Mouse (Mus musculus): Measurements from ENCODE around the gene Lmo3. TPM values are rescaled to one million over a fixed set of nuclear protein-coding genes. Genes with fewer than 3 reads are reported as not detected.

Gene Lmo3
- 100 to 1,000 TPM; 133 to 137 TPM for total RNA-seq (2021)
- long read RNA-seq, experiment 1, transcript Lmo3-206 (4 exons, 1,331 nt): major isoform, 57 of 84 reads
- long read RNA-seq, experiment 1, transcript Lmo3-202 (5 exons, 1,048 nt): minor isoform, 6 of 84 reads
- long read RNA-seq, experiment 1, partial matches to known transcripts: 2 of 84 reads
- long read RNA-seq, experiment 1, other reads (novel, unspliced or antisense): 15 of 84 reads
- long read RNA-seq, experiment 2, transcript Lmo3-202 (5 exons, 1,048 nt): minor isoform, 9 of 118 reads
- long read RNA-seq, experiment 2, transcript Lmo3-207 (4 exons, 2,425 nt): minor isoform, 12 of 118 reads
- long read RNA-seq, experiment 2, transcript Lmo3-206 (4 exons, 1,331 nt): major isoform, 77 of 118 reads
- long read RNA-seq, experiment 2, partial matches to known transcripts: 0 of 118 reads
- long read RNA-seq, experiment 2, other reads (novel, unspliced or antisense): 19 of 118 reads

DNA sequence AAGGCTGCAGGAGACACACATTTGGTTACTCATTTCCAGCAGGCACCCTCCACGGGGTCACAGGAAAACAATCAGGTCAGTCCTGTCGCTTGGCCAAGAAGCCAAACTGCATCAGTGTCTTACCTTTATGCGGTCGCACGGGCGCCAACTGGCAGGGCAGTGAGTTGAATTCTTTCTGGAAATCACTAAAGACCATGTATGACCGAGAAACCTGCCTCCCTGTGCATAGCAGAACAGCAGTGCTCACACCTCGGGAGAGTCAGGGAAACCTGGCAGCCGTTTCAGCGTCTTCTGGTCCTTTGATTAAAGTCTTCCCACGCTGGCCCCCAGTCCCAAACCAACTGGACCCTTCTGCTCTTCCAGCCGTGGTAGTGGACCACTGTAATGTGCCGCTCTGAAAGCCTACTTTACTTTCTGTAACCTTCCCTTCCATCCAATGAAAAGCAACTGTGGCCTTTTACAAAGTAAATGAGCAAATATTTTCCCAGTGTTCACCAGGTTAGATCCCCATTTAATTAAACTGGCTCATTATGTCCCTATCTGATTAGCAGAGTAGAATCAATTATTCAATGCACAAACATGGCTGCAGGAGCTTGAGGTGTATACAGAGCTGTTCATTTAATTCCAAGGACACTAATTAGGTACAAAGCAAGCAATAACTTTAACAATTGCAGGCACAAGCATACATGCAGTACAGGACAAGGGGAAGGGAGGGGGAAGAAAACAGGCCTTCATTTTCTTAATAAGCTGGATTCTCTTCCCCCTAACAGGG lies at the start of gene Lmo3:
Gene Lmo3, minus strand, starts transcription at position 235 of the 772 bp plus-strand sequence.
- DNase-seq (ENCODE audit: low spot score in 2 of 2): no peak

DNA sequence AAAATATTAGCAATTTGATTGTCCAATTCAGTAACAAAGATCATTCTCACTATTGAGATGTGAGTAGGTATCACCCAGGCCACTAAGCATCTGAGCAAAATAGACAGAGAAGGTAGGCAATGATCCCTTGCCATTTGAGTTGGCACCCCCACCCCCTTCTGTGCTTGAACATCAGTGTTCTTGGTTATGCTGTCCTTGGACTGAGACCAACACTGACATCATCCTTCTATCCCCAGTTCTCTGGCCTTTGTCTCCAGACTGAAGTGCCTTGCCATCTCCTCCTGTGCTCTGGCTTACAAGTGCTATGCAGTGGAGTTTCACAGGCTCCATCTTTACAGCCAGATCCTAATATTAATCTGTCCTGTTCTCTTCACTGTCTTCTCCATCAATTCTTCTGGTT lies 39.0 kb upstream of the Lmo3 start:
- no peak for DNase-seq (ENCODE audit: low spot score in 2 of 2)

- DNase-seq (ENCODE audit: low spot score in 2 of 2): no peak
Observed at GRCm38 (mm10) chr6:138618396-138618795, 36.6 kb upstream of the Lmo3 start.

DNA sequence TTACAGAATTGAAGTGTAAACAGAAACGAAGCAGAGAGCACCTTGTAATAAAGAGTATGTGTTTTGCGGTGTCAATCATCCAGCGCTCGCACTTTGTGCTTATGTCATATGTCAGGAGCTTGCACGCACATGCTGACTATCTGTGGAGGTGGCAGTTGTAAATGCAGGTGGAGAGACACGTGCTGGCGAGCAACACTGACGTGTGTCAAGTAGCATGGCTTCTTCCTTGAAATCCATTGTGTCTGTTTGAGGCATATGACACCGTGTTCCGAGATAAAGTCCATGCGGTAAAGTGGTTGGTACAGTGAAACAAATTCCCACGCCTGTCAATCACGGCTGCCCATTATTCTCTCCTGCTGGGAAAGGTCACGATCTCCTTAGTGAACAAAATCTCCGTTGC lies 15.2 kb upstream of the Lmo3 start:
- no peak for DNase-seq (ENCODE audit: low spot score in 2 of 2)

DNA sequence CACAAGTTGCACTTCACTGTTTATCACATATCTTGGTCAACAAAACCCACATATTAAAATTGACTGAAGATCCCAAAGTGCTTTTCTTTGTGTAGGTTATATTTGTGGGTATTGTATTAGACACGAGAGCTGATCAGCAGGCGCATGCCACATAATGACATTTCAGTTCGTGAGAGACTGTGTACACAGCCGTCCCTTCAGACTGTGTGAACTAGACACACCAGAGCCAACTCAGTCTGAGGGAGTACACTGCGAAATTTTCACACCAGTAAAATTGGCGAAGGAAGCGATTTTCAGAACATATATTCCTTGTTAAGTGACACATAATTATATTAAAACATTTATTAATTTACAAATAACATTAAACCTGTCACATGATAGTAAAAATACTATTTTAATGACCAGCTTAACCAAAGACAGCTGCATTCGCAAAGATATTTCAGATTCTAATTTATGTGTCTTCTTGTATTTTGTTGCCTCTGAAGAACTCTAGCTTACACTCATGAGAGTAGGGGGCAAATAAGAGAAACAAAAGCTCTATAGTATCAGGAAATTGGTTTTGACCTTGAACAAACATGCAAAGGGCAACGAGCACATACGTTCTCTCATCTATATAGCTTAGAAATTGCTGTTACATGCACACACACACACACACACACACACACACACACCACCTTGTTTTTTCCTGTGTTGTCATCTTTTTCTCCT lies 14.4 kb upstream of the Lmo3 start:
- DNase-seq (ENCODE audit: low spot score in 2 of 2): no peak

- no peak for DNase-seq (ENCODE audit: low spot score in 2 of 2)
Observed at GRCm38 (mm10) chr6:138583314-138583713, 1.5 kb upstream of the Lmo3 start.

DNA sequence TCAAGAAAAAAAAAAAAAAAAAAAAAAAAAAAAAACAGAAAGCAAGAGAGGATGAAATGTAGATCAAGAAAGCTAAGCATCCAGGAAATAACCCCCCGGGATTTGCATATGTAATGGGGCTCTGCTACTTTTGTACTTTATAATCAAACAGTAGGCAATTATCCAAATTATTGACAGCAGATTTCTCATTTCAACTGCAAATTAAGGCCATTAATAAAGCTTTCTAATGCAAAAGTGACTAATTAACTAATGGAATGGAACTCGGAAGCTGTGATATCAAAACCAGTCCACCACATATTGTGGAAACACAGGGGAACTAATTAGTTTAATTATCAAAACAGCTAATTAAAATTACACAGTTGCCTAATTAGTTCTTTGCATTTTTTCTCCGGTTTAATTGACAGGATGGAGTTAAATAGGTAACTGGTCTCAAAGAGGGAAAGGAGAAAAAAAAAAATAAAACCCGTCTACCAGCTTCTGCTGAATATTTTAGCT lies 785 bp upstream of the Lmo3 start:
- no peak for DNase-seq (ENCODE audit: low spot score in 2 of 2)

- no peak for DNase-seq (ENCODE audit: low spot score in 2 of 2)
Observed at GRCm38 (mm10) chr6:138580491-138581076, 1.2 kb downstream of the Lmo3 start.

GRCm38 (mm10) chr6:138563416-138563815 lies 18.4 kb downstream of the Lmo3 start:
- peak in 1 of 2 experiments; percentile 60 for DNase-seq (ENCODE audit: low spot score in 2 of 2)

GRCm38 (mm10) chr6:138552144-138552543 lies 29.6 kb downstream of the Lmo3 start:
- DNase-seq (ENCODE audit: low spot score in 2 of 2): no peak

GRCm38 (mm10) chr6:138534879-138535278 lies 46.9 kb downstream of the Lmo3 start:
- DNase-seq (ENCODE audit: low spot score in 2 of 2): no peak

DNA sequence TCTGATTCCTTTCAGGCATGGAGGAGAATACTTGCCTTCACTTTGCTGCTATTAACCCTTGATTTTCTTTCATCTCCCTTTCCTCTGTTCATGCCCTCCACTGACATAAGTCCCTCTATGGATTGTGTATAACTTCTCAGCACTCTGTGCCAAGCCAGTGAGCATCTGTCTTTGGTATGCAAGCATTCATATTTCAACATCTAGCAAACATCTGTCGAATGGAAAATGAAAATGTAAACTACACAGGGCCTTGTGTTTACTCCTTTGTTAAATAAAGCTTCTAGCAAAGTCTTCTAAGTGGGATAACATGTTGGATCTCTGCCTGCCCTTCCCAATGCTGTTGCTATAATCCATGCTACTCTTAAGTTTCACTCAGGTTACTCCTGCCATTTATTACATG lies 75.1 kb downstream of the Lmo3 start:
- DNase-seq (ENCODE audit: low spot score in 2 of 2): no peak

DNA sequence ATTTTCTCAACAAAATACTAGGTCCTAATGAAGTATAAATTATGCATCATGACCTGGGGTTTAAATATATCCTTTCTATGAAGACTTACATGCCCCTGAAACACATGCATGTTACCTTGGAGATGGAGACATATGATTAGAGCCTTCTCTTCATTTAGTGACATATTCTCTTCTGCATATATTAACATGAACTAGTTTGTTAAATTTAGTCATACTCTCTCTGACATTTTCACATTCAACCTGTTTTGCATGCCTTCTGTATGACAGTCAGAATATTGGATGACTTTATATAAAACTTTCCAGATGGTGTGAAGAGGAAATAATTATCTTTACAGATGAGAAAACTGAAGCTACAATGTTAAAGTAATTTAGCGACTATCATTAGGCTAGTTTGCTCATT lies 77.8 kb downstream of the Lmo3 start:
- peak in 1 of 2 experiments; percentile 10 for DNase-seq (ENCODE audit: low spot score in 2 of 2)

DNA sequence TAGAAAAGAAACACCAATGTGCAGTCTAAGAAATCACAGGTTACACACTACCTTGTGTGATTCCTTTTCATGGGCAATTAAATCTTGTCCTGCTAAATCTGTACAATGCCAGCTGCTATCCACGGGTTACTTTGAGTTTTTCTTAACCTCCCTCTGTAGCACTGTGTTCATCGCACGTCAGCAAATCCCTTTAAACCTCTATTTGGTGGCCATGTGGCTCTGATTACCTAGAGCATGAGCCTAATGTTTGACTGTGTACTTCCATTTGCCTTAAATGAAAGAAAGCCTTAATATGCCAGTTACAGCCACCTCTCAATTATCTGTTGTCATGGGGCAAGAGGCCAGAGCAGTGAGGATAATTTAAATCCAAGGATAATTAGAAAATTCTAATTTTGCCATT lies 98.9 kb downstream of the Lmo3 start:
- DNase-seq (ENCODE audit: low spot score in 2 of 2): no peak

DNA sequence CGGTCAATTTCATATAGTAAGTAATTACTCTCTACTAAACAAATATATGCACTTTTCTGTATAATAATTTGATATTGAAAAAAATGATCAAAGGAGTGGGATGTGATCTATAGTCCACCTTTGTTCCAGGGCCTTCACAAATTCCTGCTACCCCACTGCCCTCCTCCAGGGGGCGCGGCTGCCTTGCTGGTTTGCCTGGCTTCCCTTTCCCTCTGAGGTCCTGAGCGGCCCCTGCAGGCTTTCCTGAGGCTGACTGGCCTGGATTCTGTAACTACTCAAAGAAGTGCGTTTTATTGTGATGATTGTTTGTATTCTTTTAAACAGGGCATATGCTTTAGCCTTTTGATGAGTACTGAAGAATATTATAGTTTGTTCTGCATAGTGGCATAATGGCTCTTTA lies 104.2 kb downstream of the Lmo3 start:
- peak; percentile 42 to 64 for DNase-seq (ENCODE audit: low spot score in 2 of 2)

DNA sequence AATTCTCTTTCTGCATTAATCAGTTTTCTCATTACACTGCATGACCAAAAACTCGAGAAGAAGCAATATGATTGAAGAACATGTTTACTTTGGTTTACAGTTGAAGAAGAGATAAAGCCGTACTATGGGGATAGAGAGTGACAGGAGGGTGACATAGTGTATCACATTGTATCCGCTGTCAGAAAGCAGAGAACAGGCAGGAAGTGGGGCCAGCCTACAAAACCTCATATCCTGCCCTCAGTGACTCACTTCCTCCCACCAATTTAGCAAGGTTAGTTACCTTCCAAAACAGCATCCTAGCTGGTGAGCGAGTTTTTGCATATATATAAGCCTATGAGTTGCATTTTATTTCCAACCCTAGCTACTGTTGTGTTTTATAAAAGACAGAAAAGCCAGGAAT lies 112.6 kb downstream of the Lmo3 start:
- DNase-seq (ENCODE audit: low spot score in 2 of 2): no peak

DNA sequence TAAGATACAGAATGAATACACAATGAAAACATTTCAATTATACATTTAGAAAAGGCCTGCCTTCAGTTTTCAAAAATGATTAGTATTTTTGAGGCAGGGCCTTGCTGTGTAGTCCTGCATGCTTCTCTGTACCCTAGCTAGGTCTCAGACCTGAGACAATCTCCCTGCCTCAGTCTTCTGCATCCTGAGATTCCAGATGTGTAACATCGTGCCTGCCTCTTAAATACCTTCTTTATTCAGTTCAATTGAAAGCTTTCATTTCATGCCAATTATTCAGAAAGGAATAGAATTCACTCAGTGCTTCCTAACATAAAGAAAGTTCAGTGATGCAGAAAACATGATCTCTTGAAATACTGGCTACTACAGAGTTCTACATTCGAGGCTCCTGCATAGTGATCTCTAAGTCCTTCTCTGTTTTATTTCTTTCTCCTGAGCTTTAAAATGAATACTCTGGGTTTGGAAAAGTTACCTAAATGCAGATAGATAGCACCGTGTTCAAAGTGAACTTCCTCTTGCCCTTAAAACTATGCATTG lies 137.2 kb downstream of the Lmo3 start:
- no peak for DNase-seq (ENCODE audit: low spot score in 2 of 2)

GRCm38 (mm10) chr6:138437351-138437750 lies 144.4 kb downstream of the Lmo3 start:
- no peak for DNase-seq (ENCODE audit: low spot score in 2 of 2)

- DNase-seq (ENCODE audit: low spot score in 2 of 2): peak; percentile 8 to 39
Observed at GRCm38 (mm10) chr6:138436813-138437212, 145.0 kb downstream of the Lmo3 start.

- no peak for DNase-seq (ENCODE audit: low spot score in 2 of 2)
Observed at GRCm38 (mm10) chr6:138427394-138427793, 154.4 kb downstream of the Lmo3 start.

DNA sequence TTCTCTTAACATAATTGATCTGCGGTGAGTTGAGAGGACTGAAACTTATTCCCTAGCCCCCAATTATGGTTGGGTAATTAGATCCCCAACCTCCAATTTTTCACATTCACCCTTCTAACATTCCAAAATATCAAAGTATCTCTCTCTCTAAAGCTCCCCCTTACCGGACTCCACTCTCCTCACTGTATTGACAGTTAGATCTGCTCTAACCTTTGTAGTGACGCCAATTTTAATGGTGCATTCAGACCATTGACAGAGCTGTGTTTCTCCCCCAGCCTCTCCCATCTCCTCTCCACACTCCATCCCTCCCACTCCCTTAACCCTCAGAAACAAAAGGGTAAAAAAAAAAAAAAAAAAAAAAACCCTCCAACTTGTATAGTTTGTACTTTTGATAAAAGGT lies 154.9 kb downstream of the Lmo3 start:
- no peak for DNase-seq (ENCODE audit: low spot score in 2 of 2)

Data from layer of hippocampus, postnatal 14 days (tissue).